ENCODE assay signal across 23 mouse cellular contexts in genomic region chr8:44094818-44095217, GRCm38 (mm10).
"Had no signal": no experiment of that assay in that cellular context is flagged by ENCODE, and none has a peak within 500 bp of the region (broad histone marks: within the 10 kb centered on the region; RNA-seq: fewer than 3 reads in every experiment).

No protein-coding gene starts in this region.

- H3K4me1 ChIP-seq: limb, embryonic 10.5 days; limb, embryonic 13.5 days; liver, embryonic 12.5 days; liver, embryonic 15.5 days; lung, embryonic 15.5 days; neural tube, embryonic 12.5 days; neural tube, embryonic 15.5 days had no signal

- ATAC-seq: liver, embryonic 12.5 days had no signal

- H3K36me3 ChIP-seq: limb, embryonic 10.5 days; limb, embryonic 13.5 days; liver, embryonic 12.5 days; liver, embryonic 15.5 days; lung, embryonic 15.5 days; neural tube, embryonic 12.5 days; neural tube, embryonic 15.5 days had no signal

- H3K4me3 ChIP-seq: layer of hippocampus, adult 2 months; limb, embryonic 10.5 days; limb, embryonic 13.5 days; liver, embryonic 12.5 days; liver, embryonic 15.5 days; lung, embryonic 15.5 days; neural tube, embryonic 12.5 days; neural tube, embryonic 15.5 days had no signal

- H3K9ac ChIP-seq: limb, embryonic 13.5 days; liver, embryonic 12.5 days; liver, embryonic 15.5 days; lung, embryonic 15.5 days; neural tube, embryonic 12.5 days; neural tube, embryonic 15.5 days had no signal

- H3K9me3 ChIP-seq: limb, embryonic 10.5 days; limb, embryonic 13.5 days; liver, embryonic 12.5 days; liver, embryonic 15.5 days; lung, embryonic 15.5 days; neural tube, embryonic 12.5 days; neural tube, embryonic 15.5 days had no signal

- H3K27me3 ChIP-seq: limb, embryonic 13.5 days; liver, embryonic 12.5 days; liver, embryonic 15.5 days; lung, embryonic 15.5 days; neural tube, embryonic 12.5 days; neural tube, embryonic 15.5 days had no signal

- H3K4me2 ChIP-seq: limb, embryonic 13.5 days; liver, embryonic 12.5 days; liver, embryonic 15.5 days; lung, embryonic 15.5 days; midbrain, embryonic 11.5 days; neural tube, embryonic 12.5 days; neural tube, embryonic 15.5 days had no signal

- H3K27ac ChIP-seq: kidney, postnatal 0 days; layer of hippocampus, adult 2 months; limb, embryonic 10.5 days; limb, embryonic 13.5 days; liver, embryonic 12.5 days; liver, embryonic 15.5 days; lung, embryonic 15.5 days; neural tube, embryonic 12.5 days; neural tube, embryonic 15.5 days; stomach, postnatal 0 days had no signal

- DNase-seq: kidney, postnatal 25 days; layer of hippocampus, adult 9-11 months; liver; lung, adult 18-20 months; lung, postnatal 10 days; lung, postnatal 36 days; midbrain, embryonic 14.5 days; right cerebral cortex, adult 18-20 months; right cerebral cortex, postnatal 14 days; right cerebral cortex, postnatal 4 days; thymus, adult 2 months; thymus, postnatal 14 days had no signal
